Mouse (Mus musculus) kidney, postnatal 25 days (tissue): ENCODE data around the gene Gm13199.

ENCODE experiments used
- DNase-seq, 2 experiments: peaks; one replicate each; pipeline ENCODE4 v3.0.0; 2021; ENCODE audit warnings: mixed read lengths in 2 of 2

Gm13199 gene

GRCm38 (mm10) chr2:5821264-5821663 lies 41.5 kb downstream of the Gm13199 start:
- peak in 1 of 2 experiments; percentile 9 for DNase-seq
